Mouse (Mus musculus) 416B (cell line): Measurements from ENCODE around the gene C87499.
A peak's percentile ranks its signal among the peaks of the same experiment; 100 is the strongest.

ENCODE experiments used
- DNase-seq: peaks from one replicate; pipeline ENCODE4 v3.0.0; 2011; ENCODE audit warnings: low read depth

C87499 gene

GRCm38 (mm10) chr4:88634311-88634710, at the start of gene C87499:
C87499 (minus strand) TSS chr4:88634411.
- no peak for DNase-seq

- DNase-seq: no peak
Measured at GRCm38 (mm10) chr4:88683812-88684211, 49.6 kb upstream of the C87499 start, which contains the start of gene Ifna2. Ifna2 (minus strand) TSS chr4:88683912.

- DNase-seq: peak; percentile 76
Measured at GRCm38 (mm10) chr4:88681353-88681752, 47.1 kb upstream of the C87499 start.

GRCm38 (mm10) chr4:88680362-88680761, 46.2 kb upstream of the C87499 start:
- peak; percentile 57 for DNase-seq

- no peak for DNase-seq
Measured at GRCm38 (mm10) chr4:88676824-88677223, 42.6 kb upstream of the C87499 start, which contains the start of gene Ifna16. Ifna16 (minus strand) TSS chr4:88676924.

- DNase-seq: no peak
Measured at GRCm38 (mm10) chr4:88655461-88655860, 21.2 kb upstream of the C87499 start.

- DNase-seq: no peak
Measured at GRCm38 (mm10) chr4:88653644-88654043, 19.4 kb upstream of the C87499 start.

- DNase-seq: peak; percentile 5
Measured at GRCm38 (mm10) chr4:88644359-88644758, 10.1 kb upstream of the C87499 start, which contains the start of gene Ifna13. Ifna13 (minus strand) TSS chr4:88644459.

GRCm38 (mm10) chr4:88642526-88642925, 8.3 kb upstream of the C87499 start:
- DNase-seq: peak; percentile 55

- DNase-seq: peak; percentile 99
Measured at GRCm38 (mm10) chr4:88641077-88641831, 7.0 kb upstream of the C87499 start.

- no peak for DNase-seq
Measured at GRCm38 (mm10) chr4:88640704-88641076, 6.5 kb upstream of the C87499 start.

- no peak for DNase-seq
Measured at GRCm38 (mm10) chr4:88603276-88603675, 30.9 kb downstream of the C87499 start, which contains the start of gene Ifna12. Ifna12 (minus strand) TSS chr4:88603376.

GRCm38 (mm10) chr4:88592285-88592684, 41.9 kb downstream of the C87499 start, which contains the start of gene Ifna9:
Ifna9 (minus strand) TSS chr4:88592385.
- DNase-seq: no peak
